Comparison of ENCODE assay signal across 10 mouse cellular contexts in genomic region chr7:96745956-96746355, GRCm38 (mm10).
DNase-seq lines count a peak whose midpoint lies in the region; ATAC-seq and TF ChIP-seq lines count a peak whose summit lies in the region.
"Had no signal": no experiment of that assay in that cellular context is flagged by ENCODE, and none has a peak within 500 bp of the region (broad histone marks: within the 10 kb centered on the region; RNA-seq: fewer than 3 reads in every experiment).

No protein-coding gene starts in this region.

- no peak overlapping the region for H3K4me3 ChIP-seq in kidney, adult 2 months (ENCODE audit: insufficient read depth, low read depth, low read length)
- H3K4me3 ChIP-seq in embryonic facial prominence, embryonic 13.5 days, result no peak overlapping the region
- no peak overlapping the region for H3K4me3 ChIP-seq in intestine, embryonic 16.5 days (ENCODE audit: low read length)
- no peak overlapping the region for H3K4me3 ChIP-seq in midbrain, embryonic 13.5 days (replicated peaks)
- H3K4me3 ChIP-seq: myocyte had no signal

- no peaks in the 10 kb centered on the region for H3K36me3 ChIP-seq in kidney, adult 2 months (ENCODE audit: control insufficient read depth, insufficient read depth, low read length)
- no peaks in the 10 kb centered on the region for H3K36me3 ChIP-seq in embryonic facial prominence, embryonic 13.5 days
- H3K36me3 ChIP-seq in intestine, embryonic 16.5 days (ENCODE audit: control insufficient read depth, insufficient read depth, low read length), result no peaks in the 10 kb centered on the region
- no peaks in the 10 kb centered on the region for H3K36me3 ChIP-seq in midbrain, embryonic 13.5 days

- H3K4me2 ChIP-seq in embryonic facial prominence, embryonic 13.5 days, result no peak overlapping the region
- no peak overlapping the region for H3K4me2 ChIP-seq in intestine, embryonic 16.5 days (ENCODE audit: low read depth, low read length)
- no peak overlapping the region for H3K4me2 ChIP-seq in midbrain, embryonic 13.5 days (replicated peaks)

- no peaks in the 10 kb centered on the region for H3K4me1 ChIP-seq in kidney, adult 2 months (ENCODE audit: control insufficient read depth, insufficient read depth, low read length)
- H3K4me1 ChIP-seq in embryonic facial prominence, embryonic 13.5 days, result peaks cover 75% of the 10 kb centered on the region
- peaks cover 8% of the 10 kb centered on the region for H3K4me1 ChIP-seq in intestine, embryonic 16.5 days (ENCODE audit: control insufficient read depth, insufficient read depth, low read length)
- peaks cover 14% of the 10 kb centered on the region for H3K4me1 ChIP-seq in midbrain, embryonic 13.5 days (replicated peaks)

- H3K27ac ChIP-seq in kidney, adult 2 months (ENCODE audit: insufficient read depth, low read depth, low read length), result no peak overlapping the region
- H3K27ac ChIP-seq in embryonic facial prominence, embryonic 13.5 days, result peak overlapping the region; percentile 73
- H3K27ac ChIP-seq in intestine, embryonic 16.5 days (ENCODE audit: low read length), result no peak overlapping the region
- H3K27ac ChIP-seq in midbrain, embryonic 13.5 days, result peak overlapping the region; percentile 63

- WGBS in kidney, adult 2 months, result 40% methylated on average over 6 of the region's 6 CpGs
- WGBS in embryonic facial prominence, embryonic 13.5 days, result 14% methylated on average over 6 of the region's 6 CpGs
- WGBS in intestine, embryonic 16.5 days, result 24% methylated on average over 6 of the region's 6 CpGs
- 26% methylated on average over 6 of the region's 6 CpGs for WGBS in midbrain, embryonic 13.5 days

- H3K9ac ChIP-seq in embryonic facial prominence, embryonic 13.5 days, result no peak overlapping the region
- H3K9ac ChIP-seq in intestine, embryonic 16.5 days (ENCODE audit: low read depth, low read length), result no peak overlapping the region; the same call in 1 of the 2 replicates
- no peak overlapping the region for H3K9ac ChIP-seq in midbrain, embryonic 13.5 days (replicated peaks)

- H3K9me3 ChIP-seq in embryonic facial prominence, embryonic 13.5 days, result no peaks in the 10 kb centered on the region
- H3K9me3 ChIP-seq in intestine, embryonic 16.5 days (ENCODE audit: control insufficient read depth, low read length), result no peaks in the 10 kb centered on the region
- no peaks in the 10 kb centered on the region for H3K9me3 ChIP-seq in midbrain, embryonic 13.5 days

- H3K27me3 ChIP-seq in kidney, adult 2 months (replicated peaks; ENCODE audit: control insufficient read depth, insufficient read depth, low read length), result no peaks in the 10 kb centered on the region
- no peaks in the 10 kb centered on the region for H3K27me3 ChIP-seq in embryonic facial prominence, embryonic 13.5 days
- no peaks in the 10 kb centered on the region for H3K27me3 ChIP-seq in intestine, embryonic 16.5 days (replicated peaks; ENCODE audit: control insufficient read depth, insufficient read depth, low read length)
- no peaks in the 10 kb centered on the region for H3K27me3 ChIP-seq in midbrain, embryonic 13.5 days
- H3K27me3 ChIP-seq: Patski had no signal

- peak; percentile 32 for DNase-seq in kidney, postnatal 10 days
- no peak for DNase-seq in kidney, adult 2 months
- DNase-seq in thymus, postnatal 25 days, result no peak
- no peak for DNase-seq in spleen, postnatal 4 days (ENCODE audit: low spot score in 2 of 2)

- no peak for TF ChIP-seq POLR2A in kidney, adult 2 months (IDR thresholded peaks at IDR 0.05; ENCODE audit: low read depth, low read length)

- no peak for TF ChIP-seq CTCF in kidney, adult 2 months (conservative IDR thresholded peaks at IDR 0.05; ENCODE audit: insufficient read depth, insufficient read length, low read depth, low read length)

- peak; percentile 72 for ATAC-seq in embryonic facial prominence, embryonic 13.5 days (ENCODE audit: insufficient number of reproducible peaks, insufficient read depth, low FRiP score, low TSS enrichment, low read depth)
- peak; percentile 87 for ATAC-seq in intestine, embryonic 16.5 days
- peak; percentile 86 for ATAC-seq in midbrain, embryonic 13.5 days
- no peak for ATAC-seq in monocyte, adult 5-6 weeks (replicated peaks; ENCODE audit: insufficient number of reproducible peaks, low FRiP score, low TSS enrichment, poor library complexity, severe bottlenecking)
- ATAC-seq: Patski had no signal

Comparison
In these comparisons a context has a peak if more than half of its experiments do, and no peak if none do; other contexts are left out.
1. H3K27ac ChIP-seq: peak in embryonic facial prominence, embryonic 13.5 days (single experiment) and midbrain, embryonic 13.5 days (single experiment); none in kidney, adult 2 months (single experiment) and intestine, embryonic 16.5 days (single experiment).